Mouse (Mus musculus) ES-Bruce4 (cell line): ENCODE measurements at regions not wholly inside any gene's neighbourhood (a gene's known extent, or its start where the extent isn't known, plus 50 kb on each side); places are given as distances from the start of the nearest gene placed in this dataset.

ENCODE experiments used
- CTCF ChIP-seq: IDR thresholded peaks from one replicate; pipeline ENCODE4 v1.8.1; 2011; ENCODE audit warnings: low read depth, low read length
- EP300 ChIP-seq: IDR thresholded peaks from 2 replicates; pipeline ENCODE4 v1.6.1; 2011; ENCODE audit warnings: low read depth, low read length; ENCODE audit not compliant: insufficient read depth
- POLR2A ChIP-seq: IDR thresholded peaks from one replicate; pipeline ENCODE4 v1.8.1; 2011; ENCODE audit warnings: low read length; ENCODE audit not compliant: insufficient read depth

DNA sequence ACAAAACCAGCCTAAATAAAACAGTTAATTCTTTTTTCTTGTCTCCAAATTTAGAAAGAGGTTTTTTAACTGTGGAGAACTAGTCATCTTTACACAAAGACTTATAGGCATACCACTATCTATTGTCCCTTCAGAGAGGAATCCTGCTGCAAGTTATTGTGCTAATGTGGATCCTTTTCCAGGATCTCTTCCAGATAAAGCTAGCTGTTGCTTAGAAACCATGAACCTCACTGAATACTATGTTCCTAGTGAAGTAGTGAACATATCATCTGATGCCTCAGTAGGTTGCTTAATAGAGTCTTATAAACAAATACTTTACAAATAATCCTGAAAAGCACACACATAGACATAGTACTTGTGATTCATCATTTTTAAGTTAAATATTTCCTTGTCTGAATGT lies 766.0 kb upstream of the Map3k7 start:
- TF ChIP-seq EP300 = no peak
- TF ChIP-seq CTCF = no peak
- no peak for TF ChIP-seq POLR2A
